Mouse (Mus musculus) c-Kit-negative CD71-positive TER-119-positive erythroid progenitor cells, embryonic 14.5 days (primary cell): ENCODE results near the gene Topbp1.
A peak's percentile ranks its signal among the peaks of the same experiment; 100 is the strongest.
"Not testable (repeated sequence)": the region's sequence is repeated elsewhere in the genome, so short reads cannot be mapped to it uniquely, and the experiment has no call there.

Experiments
- DNase-seq: peaks from one replicate; pipeline ENCODE4 v3.0.0-alpha.2; 2013; ENCODE audit warnings: low read depth, low spot score

The Topbp1 gene

GRCm38 (mm10) chr9:103348791-103349190 lies 43.8 kb downstream of the Topbp1 start:
- no peak for DNase-seq

DNA sequence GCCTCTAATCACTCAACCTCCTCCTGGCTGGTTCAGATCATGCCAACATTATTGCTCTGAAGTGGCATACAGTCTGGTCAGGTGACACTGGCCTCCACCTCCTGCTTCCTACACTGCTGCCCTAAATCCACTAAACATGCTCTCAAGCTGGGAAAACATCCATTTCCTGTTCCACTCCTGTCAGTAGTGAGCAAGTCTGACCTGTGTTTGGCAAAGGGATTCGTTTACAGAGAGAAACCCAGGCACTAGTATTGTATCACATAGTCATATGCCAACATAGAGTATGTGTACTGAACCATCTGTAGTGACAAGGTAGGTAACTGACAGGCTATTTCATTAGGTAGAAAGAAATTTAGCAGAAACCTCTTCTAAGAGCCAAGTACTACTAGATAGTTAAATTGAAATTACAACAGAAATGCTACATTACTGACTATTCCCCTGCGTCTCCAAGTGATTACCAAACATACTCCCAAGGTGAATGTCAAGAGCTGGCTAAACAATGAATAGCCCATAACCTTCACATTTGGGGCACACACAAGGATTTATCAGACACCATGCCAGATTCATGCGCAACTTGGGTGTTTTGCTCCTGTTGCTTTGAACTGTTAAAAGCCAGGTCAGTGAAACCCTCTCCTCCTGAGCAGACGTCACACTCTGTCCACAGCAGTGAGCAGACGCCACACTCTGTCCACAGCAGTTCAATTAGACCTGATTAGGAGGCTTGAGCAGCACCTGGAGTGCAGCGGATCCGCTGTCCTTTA lies 48.7 kb downstream of the Topbp1 start:
- DNase-seq: not testable (repeated sequence)

DNA sequence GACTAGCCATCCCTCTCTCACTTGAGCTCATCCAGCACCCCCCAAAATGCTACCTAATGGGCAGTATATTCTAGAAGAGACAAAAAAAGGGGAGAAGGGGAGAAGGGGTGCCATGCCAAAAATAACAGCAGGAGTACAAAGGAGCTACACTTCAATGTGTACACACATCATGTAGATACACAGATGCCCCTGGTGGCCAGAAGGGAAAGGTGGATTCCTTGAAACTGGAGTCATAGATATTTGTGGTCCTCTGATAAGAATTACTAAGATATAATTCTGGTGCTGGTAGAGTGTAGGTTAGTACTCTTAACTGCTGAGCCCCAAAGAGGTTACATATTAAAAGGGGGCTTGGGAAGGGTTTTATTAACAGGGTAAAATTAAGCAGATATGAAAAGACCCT lies 52.9 kb downstream of the Topbp1 start:
- no peak for DNase-seq

DNA sequence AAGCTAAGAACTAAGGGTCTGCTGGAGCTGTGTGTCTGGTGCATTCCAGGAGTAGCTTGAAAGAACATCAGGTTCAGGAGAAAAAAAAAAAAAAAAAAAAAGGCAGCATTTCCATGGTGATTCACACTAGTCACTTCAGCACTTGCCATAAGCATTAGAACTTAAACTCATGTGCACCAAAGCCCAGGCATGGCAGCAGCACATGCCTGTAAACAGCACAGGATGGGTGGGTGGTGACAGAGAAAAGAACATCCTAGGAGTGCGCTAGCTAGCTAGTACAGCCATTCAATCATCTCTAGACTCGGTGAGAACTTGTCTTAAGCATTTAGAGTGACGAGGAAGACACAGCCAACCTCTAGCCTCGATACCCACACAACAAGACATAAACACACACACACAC lies 53.5 kb downstream of the Topbp1 start:
- DNase-seq: no peak

DNA sequence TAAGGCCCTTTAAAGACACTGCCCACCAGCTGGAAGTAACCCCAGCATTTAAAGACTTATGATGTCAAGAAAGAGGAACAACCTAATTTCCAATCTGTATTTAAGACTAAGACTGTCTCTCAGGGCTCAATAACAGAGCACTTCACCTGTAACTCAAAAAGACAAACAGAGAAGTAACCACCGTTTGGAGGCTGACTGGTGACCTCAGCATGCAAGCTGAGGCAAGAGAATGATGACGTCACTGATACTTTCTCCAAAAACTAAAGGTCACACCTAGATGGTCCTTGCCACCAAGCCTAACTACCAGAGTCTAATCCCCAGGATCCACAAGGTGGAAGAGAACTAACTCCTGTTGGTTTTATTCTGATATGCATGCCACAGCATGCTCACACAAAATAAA lies 55.6 kb downstream of the Topbp1 start:
- no peak for DNase-seq

DNA sequence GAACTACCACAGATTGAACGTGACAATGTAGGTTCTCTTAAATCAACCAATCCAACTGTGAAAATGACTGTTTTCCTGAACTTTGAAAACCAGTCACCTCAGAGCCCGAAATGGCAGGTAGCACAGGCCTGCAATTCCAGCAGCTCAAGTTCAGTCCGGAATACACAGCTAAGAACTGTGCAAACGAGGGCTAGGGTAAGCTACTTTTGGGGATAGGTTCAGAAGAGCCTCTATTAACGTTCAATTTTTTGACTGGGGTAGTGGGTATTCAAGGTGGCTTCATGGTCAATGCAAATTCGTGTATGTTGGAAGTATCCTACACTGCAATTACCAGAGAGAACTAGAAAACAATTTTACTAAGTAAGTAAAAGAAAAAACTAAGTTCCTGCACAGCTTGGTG lies 58.1 kb downstream of the Topbp1 start:
- DNase-seq: no peak

GRCm38 (mm10) chr9:103363730-103364417 lies 58.9 kb downstream of the Topbp1 start:
- DNase-seq: no peak

DNA sequence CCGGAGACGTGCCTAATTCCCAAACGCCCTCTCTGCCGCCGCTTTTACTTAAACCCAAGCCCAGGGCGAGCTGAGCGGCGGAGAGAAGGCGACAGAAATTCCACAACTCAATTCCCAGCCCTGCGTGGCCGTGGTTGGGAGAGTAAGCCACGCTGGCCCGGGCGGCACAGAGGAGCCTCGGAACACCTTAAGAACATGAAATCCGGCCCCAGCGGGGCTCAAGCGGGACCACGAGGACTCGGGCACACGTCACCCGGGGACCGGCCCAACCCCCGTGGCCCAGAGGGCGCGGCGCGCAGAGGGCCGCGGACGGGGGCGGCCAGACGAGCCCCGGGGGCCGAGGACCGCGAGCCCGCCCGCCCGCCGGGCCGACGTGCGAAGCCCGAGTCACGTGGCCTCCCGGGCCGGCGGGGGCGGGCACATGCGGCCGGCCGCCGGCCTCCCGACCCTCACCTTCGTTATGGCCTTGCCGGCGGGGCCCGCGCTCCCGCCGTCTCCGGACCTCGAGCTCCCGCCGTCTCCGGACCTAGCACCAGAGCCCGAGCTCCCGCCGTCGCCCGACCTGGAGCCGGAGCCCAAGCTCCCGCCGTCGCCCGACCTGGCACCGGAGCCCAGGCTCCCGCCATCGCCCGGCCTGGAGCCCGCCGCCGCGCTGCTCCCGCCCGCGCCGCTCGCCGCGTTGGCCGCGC lies 59.7 kb downstream of the Topbp1 start:
- DNase-seq: peak; percentile 48

DNA sequence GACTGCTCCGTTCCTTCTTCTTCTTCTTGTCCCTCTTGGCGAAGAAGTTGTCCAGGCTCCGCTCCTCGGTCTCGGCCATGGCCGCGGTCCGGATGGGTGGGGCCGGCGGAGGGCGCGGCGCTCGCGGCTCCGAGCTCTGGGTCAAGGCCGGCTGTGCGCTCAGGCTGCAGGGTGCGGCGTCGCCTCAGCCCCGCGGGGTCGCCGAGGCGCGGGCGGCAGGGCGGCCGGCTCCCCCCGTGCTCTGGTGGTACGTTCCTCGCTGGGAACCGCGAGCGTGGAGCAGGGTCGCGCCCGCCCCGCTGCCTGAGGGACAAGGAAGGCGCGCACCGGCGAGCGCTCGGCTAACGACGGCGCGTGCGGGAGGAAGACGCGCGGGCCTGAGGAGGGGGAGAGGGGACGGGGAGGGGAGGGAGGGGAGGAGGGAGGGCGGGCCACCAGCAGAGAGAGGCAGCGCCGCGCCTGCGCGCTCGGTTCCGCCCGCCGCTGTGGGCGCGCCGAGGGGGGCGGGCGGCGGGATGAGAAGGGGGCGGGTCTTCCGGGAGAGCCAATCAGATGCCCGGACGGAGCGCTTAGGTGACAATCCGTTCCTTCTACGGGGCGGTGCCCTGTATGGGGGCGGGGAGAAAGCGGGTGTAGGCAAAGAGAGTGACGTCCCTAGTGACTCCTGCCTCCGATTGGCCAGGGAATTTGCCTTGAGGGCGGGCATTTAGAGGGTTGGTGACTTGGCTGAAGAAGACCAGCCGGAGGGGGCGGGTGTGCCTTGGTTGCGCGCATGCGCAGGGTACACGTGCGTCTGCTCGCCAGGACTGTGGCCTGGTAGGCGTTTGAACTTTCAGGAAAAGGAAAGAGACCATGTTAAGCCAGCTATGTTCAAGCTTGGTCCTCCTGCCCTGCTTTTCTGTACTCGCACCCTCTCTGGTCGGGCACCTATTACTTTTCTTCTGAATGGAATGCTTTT lies 60.6 kb downstream of the Topbp1 start, which contains the start of gene Cdv3:
Gene Cdv3, minus strand, starts transcription at position 551 of the 958 bp plus-strand sequence.
- peak; percentile 100 for DNase-seq

GRCm38 (mm10) chr9:103366356-103366755 lies 61.3 kb downstream of the Topbp1 start:
- DNase-seq: no peak

DNA sequence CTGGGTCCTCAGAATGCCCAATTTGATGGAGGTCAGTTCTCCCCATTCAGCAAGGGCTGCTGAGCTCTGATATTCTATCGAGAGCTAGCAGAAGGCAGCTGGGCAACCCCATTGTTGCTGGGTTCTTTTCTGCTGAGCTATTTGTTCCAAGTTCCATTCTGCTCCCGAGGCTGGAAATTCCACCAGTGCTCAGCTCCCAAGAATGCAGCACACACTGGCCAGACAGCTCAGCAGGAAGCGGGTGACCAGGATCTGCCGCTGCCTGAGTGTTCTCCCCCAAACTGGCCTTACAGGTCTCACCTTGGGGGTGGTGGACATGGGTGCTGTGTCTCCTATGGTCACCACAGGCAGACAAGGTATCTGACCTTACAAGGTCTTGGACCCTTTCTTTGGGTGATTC lies 64.9 kb downstream of the Topbp1 start:
- DNase-seq: no peak

GRCm38 (mm10) chr9:103372271-103373010 lies 67.4 kb downstream of the Topbp1 start:
- no peak for DNase-seq

DNA sequence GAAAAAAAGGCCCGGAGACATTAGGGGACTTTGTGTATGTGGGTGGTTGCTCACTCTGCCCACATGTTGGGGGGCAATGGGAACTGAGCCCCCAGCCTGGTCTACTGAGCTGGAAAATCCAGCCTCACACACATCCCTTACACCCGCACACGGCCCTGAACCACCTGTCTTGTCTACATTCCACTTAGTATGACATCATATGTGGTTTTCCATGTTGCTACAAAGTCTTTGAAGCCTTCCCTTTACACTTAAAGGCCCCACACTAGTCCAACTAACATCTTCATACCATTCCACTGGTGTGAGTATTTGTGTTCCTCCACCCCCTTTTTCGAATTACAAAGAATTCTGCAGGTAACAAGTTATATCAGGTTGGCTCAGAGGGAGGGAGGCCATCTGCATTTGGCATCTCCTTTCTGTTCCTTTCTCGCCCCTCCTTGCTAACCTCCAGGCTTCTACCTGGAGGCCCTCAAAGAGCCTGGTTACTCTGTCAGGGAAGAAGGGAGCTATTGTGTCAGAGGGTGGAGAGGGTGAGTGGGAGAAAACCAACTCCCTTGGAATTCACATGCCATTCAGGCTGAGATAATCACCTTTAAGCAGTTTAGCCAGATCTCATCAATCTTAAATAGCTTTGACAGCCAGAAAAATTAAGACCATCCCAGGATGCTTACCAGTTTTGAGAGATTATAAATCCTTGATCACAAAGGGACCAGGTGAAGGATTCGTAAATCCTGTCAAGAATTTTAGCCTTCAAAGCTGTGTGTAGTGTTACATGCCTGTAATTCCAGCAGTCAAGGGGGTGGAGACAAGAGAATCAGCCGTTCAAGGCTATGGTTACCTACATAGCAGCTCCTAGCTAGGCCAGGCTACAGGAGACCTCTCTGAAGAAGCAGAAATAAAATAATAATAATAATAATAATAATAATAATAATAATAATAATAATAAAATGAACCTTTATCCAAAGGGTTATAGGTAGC lies 71.6 kb downstream of the Topbp1 start:
- DNase-seq: no peak

- no peak for DNase-seq
These were observed 73.7 kb downstream of the Topbp1 start for GRCm38 (mm10) chr9:103378686-103379085.

- no peak for DNase-seq
These were observed 74.2 kb downstream of the Topbp1 start for GRCm38 (mm10) chr9:103379199-103379598.

GRCm38 (mm10) chr9:103380566-103380965 lies 75.6 kb downstream of the Topbp1 start:
- no peak for DNase-seq

- DNase-seq: no peak
These were observed 78.0 kb downstream of the Topbp1 start for GRCm38 (mm10) chr9:103382989-103383388.

- DNase-seq: no peak
These were observed 78.6 kb downstream of the Topbp1 start for GRCm38 (mm10) chr9:103383576-103383975.

GRCm38 (mm10) chr9:103384141-103384796 lies 79.3 kb downstream of the Topbp1 start:
- DNase-seq: no peak
